Mouse (Mus musculus): ENCODE measurements around the gene Skp2.

The Skp2 gene

GRCm38 (mm10) chr15:9155325-9155724, at the start of gene Skp2:
Gene Skp2 (minus strand): TSS chr15:9155425.

GRCm38 (mm10) chr15:9198421-9198820, 43.2 kb upstream of the Skp2 start:
- WGBS: 75% methylated on average over 6 of the region's 6 CpGs

- 57% methylated on average over 2 of the region's 2 CpGs for WGBS
These were observed 34.6 kb upstream of the Skp2 start for GRCm38 (mm10) chr15:9189796-9190195.

GRCm38 (mm10) chr15:9183995-9184394, 28.8 kb upstream of the Skp2 start:
- 98% methylated on average over 5 of the region's 5 CpGs for WGBS

- 90% methylated on average over 3 of the region's 3 CpGs for WGBS
These were observed 21.8 kb upstream of the Skp2 start for GRCm38 (mm10) chr15:9177038-9177437.

GRCm38 (mm10) chr15:9164125-9164524, 8.9 kb upstream of the Skp2 start:
- WGBS: 59% methylated on average over 6 of the region's 6 CpGs

- WGBS: 53% methylated on average over 4 of the region's 4 CpGs
These were observed 7.4 kb upstream of the Skp2 start for GRCm38 (mm10) chr15:9162557-9163070.

- under 1% methylated on average over 37 of the region's 37 CpGs for WGBS
These were observed 14.5 kb downstream of the Skp2 start for GRCm38 (mm10) chr15:9140684-9141171.

- under 1% methylated on average over 34 of the region's 34 CpGs for WGBS
These were observed 15.0 kb downstream of the Skp2 start, which contains the start of gene Lmbrd2 for GRCm38 (mm10) chr15:9140252-9140680. Gene Lmbrd2 (plus strand): TSS chr15:9140550.

GRCm38 (mm10) chr15:9139447-9139846, 15.8 kb downstream of the Skp2 start:
- 33% methylated on average over 10 of the region's 10 CpGs for WGBS

GRCm38 (mm10) chr15:9134891-9135507, 20.2 kb downstream of the Skp2 start:
- 71% methylated on average over 6 of the region's 6 CpGs for WGBS

GRCm38 (mm10) chr15:9132693-9133443, 22.4 kb downstream of the Skp2 start:
- 65% methylated on average over 13 of the region's 13 CpGs for WGBS

GRCm38 (mm10) chr15:9131499-9131888, 23.7 kb downstream of the Skp2 start:
- 74% methylated on average over 4 of the region's 4 CpGs for WGBS

GRCm38 (mm10) chr15:9130772-9131498, 24.3 kb downstream of the Skp2 start:
- 51% methylated on average over 9 of the region's 9 CpGs for WGBS

GRCm38 (mm10) chr15:9127051-9127791, 28.0 kb downstream of the Skp2 start:
- WGBS: 93% methylated on average over 7 of the region's 7 CpGs

- 95% methylated on average over 21 of the region's 21 CpGs for WGBS
These were observed 30.4 kb downstream of the Skp2 start for GRCm38 (mm10) chr15:9124856-9125255.

GRCm38 (mm10) chr15:9122989-9123388, 32.2 kb downstream of the Skp2 start:
- 85% methylated on average over 4 of the region's 4 CpGs for WGBS

GRCm38 (mm10) chr15:9120081-9120480, 35.1 kb downstream of the Skp2 start:
- 93% methylated on average over 2 of the region's 2 CpGs for WGBS

- 95% methylated on average over 4 of the region's 4 CpGs for WGBS
These were observed 36.4 kb downstream of the Skp2 start for GRCm38 (mm10) chr15:9118852-9119251.

GRCm38 (mm10) chr15:9114599-9114998, 40.6 kb downstream of the Skp2 start:
- WGBS: 78% methylated on average over 5 of the region's 5 CpGs

- 86% methylated on average over 4 of the region's 4 CpGs for WGBS
These were observed 41.1 kb downstream of the Skp2 start for GRCm38 (mm10) chr15:9114131-9114530.
